Mouse (Mus musculus) thymus, adult 2 months (tissue): Measurements from ENCODE around the gene Cc2d2b. TPM values are rescaled to one million over a fixed set of nuclear protein-coding genes. Genes with fewer than 3 reads are reported as not detected.

Experiments used
- DNase-seq: peaks from one replicate; pipeline ENCODE4 v3.0.0; 2021
- H3K27ac ChIP-seq: fragments of 200-500 bp; 2 replicates; pipeline ENCODE4 v1.5.1; 2012; ENCODE audit warnings: low read length, control low read depth; ENCODE audit not compliant: control insufficient read depth, insufficient read depth
- H3K27me3 ChIP-seq: fragments of 200-500 bp; 2 replicates; pipeline ENCODE4 v1.6.1; 2012; ENCODE audit warnings: mild to moderate bottlenecking, low read length, moderate library complexity, mixed read lengths; ENCODE audit not compliant: control insufficient read depth, insufficient read depth
- H3K36me3 ChIP-seq: fragments of 200-500 bp; 2 replicates; pipeline ENCODE4 v1.6.1; 2012; ENCODE audit warnings: mild to moderate bottlenecking, low read length, moderate library complexity; ENCODE audit not compliant: control insufficient read depth, insufficient read depth
- H3K4me1 ChIP-seq: fragments of 200-500 bp; replicated peaks from 2 replicates; pipeline ENCODE4 v1.6.1; 2012; ENCODE audit warnings: low read length; ENCODE audit not compliant: control insufficient read depth, insufficient read depth
- H3K4me3 ChIP-seq: fragments of 200-500 bp; 2 replicates; pipeline ENCODE4 v1.5.1; 2012; ENCODE audit warnings: mild to moderate bottlenecking, low read length, control low read depth, moderate library complexity; ENCODE audit not compliant: control insufficient read depth, insufficient read depth
- CTCF ChIP-seq: fragments of 200-500 bp; IDR thresholded peaks from 2 replicates; pipeline ENCODE4 v1.5.1; 2012; ENCODE audit warnings: mild to moderate bottlenecking, control low read depth, low read length, moderate library complexity, borderline replicate concordance; ENCODE audit not compliant: control insufficient read depth, poor library complexity, insufficient read depth; ENCODE audit errors: extremely low read depth
- POLR2A ChIP-seq: fragments of 200-500 bp; IDR thresholded peaks from 2 replicates; pipeline ENCODE4 v1.6.1; 2012; ENCODE audit warnings: mild to moderate bottlenecking, low read length, control low read depth, moderate library complexity; ENCODE audit not compliant: control insufficient read depth, poor library complexity, insufficient read depth; ENCODE audit errors: extremely low read depth
- WGBS: fragments of 180-500 bp; shearing (Covaris S2); methylation state at CpG from one replicate; pipeline ENCODE4 v1.1.7; 2018; 5-methylcytosine and 5-hydroxymethylcytosine counted together
- polyA plus RNA-seq: library from polyadenylated mRNA; depleted of rRNA; stranded (reverse); fragments of >200 nt; gene quantifications from 2 replicates; pipeline ENCODE4 v1.2.3, GENCODE M21; 2012

The Cc2d2b gene
- polyA plus RNA-seq, 1 experiment = not detected

- WGBS = 27% methylated on average over 12 of the region's 12 CpGs
- H3K4me3 ChIP-seq = no peak overlapping the region
- no peaks in the 10 kb centered on the region for H3K36me3 ChIP-seq
- peaks cover 5% of the 10 kb centered on the region; the same call in 1 of the 2 replicates for H3K4me1 ChIP-seq
- H3K27ac ChIP-seq = no peak overlapping the region
- TF ChIP-seq POLR2A (no peak), CTCF (no peak)
- no peak for DNase-seq
- no peaks in the 10 kb centered on the region for H3K27me3 ChIP-seq
These were observed 19.7 kb upstream of the Cc2d2b start for GRCm38 (mm10) chr19:40728732-40729420.

- Histone ChIP-seq H3K4me1 (peaks cover 6% of the 10 kb centered on the region; the same call in 1 of the 2 replicates), H3K27me3 (no peaks in the 10 kb centered on the region), H3K4me3 (no peak overlapping the region), H3K27ac (no peak overlapping the region), H3K36me3 (no peaks in the 10 kb centered on the region)
- WGBS = 91% methylated on average over 10 of the region's 10 CpGs
- no peak for DNase-seq
- TF ChIP-seq POLR2A = no peak
- no peak for TF ChIP-seq CTCF
These were observed 15.1 kb upstream of the Cc2d2b start for GRCm38 (mm10) chr19:40733409-40733808.

GRCm38 (mm10) chr19:40733849-40734248 is 14.7 kb upstream of the Cc2d2b start:
- no peaks in the 10 kb centered on the region for H3K27me3 ChIP-seq
- no peak overlapping the region for H3K27ac ChIP-seq
- no peak overlapping the region for H3K4me3 ChIP-seq
- H3K4me1 ChIP-seq = peaks cover 3% of the 10 kb centered on the region; the same call in 1 of the 2 replicates
- WGBS = 83% methylated on average over 4 of the region's 4 CpGs
- no peak for TF ChIP-seq CTCF
- TF ChIP-seq POLR2A = no peak
- no peak for DNase-seq
- H3K36me3 ChIP-seq = no peaks in the 10 kb centered on the region

GRCm38 (mm10) chr19:40736680-40737512 is 11.7 kb upstream of the Cc2d2b start:
- 38% methylated on average over 17 of the region's 17 CpGs for WGBS
- no peak for TF ChIP-seq POLR2A
- peak; percentile 75; the same call in 1 of the 2 replicates for TF ChIP-seq CTCF
- H3K27ac ChIP-seq = no peak overlapping the region
- H3K4me1 ChIP-seq = peaks cover 2% of the 10 kb centered on the region; the same call in 1 of the 2 replicates
- no peak overlapping the region for H3K4me3 ChIP-seq
- DNase-seq = peak; percentile 65
- no peaks in the 10 kb centered on the region for H3K27me3 ChIP-seq
- H3K36me3 ChIP-seq = no peaks in the 10 kb centered on the region

GRCm38 (mm10) chr19:40737613-40738012 is 10.9 kb upstream of the Cc2d2b start:
- TF ChIP-seq CTCF (no peak), POLR2A (no peak)
- DNase-seq = no peak
- WGBS = 95% methylated on average over 5 of the region's 5 CpGs
- no peak overlapping the region for H3K27ac ChIP-seq
- H3K4me3 ChIP-seq = no peak overlapping the region
- peaks cover 2% of the 10 kb centered on the region; the same call in 1 of the 2 replicates for H3K4me1 ChIP-seq
- H3K27me3 ChIP-seq = no peaks in the 10 kb centered on the region
- no peaks in the 10 kb centered on the region for H3K36me3 ChIP-seq

GRCm38 (mm10) chr19:40738683-40739324 is 9.7 kb upstream of the Cc2d2b start:
- TF ChIP-seq POLR2A = no peak
- no peak for TF ChIP-seq CTCF
- no peak overlapping the region for H3K4me3 ChIP-seq
- peaks cover 2% of the 10 kb centered on the region; the same call in 1 of the 2 replicates for H3K4me1 ChIP-seq
- H3K27me3 ChIP-seq = no peaks in the 10 kb centered on the region
- WGBS = 94% methylated on average over 13 of the region's 13 CpGs
- no peak for DNase-seq
- H3K36me3 ChIP-seq = no peaks in the 10 kb centered on the region
- no peak overlapping the region for H3K27ac ChIP-seq
